ENCODE assay signal across 1 mouse cellular context in the genomic region with DNA sequence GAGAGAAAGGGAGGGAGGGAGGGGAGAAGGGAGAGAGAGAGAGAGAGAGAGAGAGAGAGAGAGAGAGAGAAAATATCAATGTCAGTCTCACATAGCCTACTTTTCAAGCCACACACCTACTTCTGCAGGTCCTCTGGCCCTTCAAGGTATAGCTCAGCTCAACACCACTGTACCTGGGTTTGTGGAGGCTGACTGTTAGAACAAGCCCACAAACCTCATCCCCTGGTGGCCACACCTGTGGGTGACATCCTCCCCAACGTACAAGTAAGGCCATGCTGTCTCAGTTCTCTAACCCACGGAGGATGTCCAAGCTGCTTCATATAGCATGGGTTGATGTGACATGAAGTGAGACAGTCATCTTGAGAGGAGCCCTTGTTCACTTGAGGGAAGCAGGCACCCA.
TF ChIP-seq lines count a peak whose summit lies in the region.

No protein-coding gene starts in this region.

TF ChIP-seq in CH12.LX, 34 proteins besides CTCF, POLR2A, EP300 and RAD21 (continued from another document):
- TF ChIP-seq NELFE (IDR thresholded peaks at IDR 0.05; ENCODE audit: low read depth, low read length): no peak
- TF ChIP-seq MXI1 (IDR thresholded peaks at IDR 0.05; ENCODE audit: low read depth, low read length): no peak
- no peak for TF ChIP-seq E2F4 (IDR thresholded peaks at IDR 0.05; ENCODE audit: insufficient replicate concordance, low read depth, low read length)
- TF ChIP-seq ZC3H11A (IDR thresholded peaks at IDR 0.05; ENCODE audit: low read depth, low read length): no peak
- TF ChIP-seq MAZ (IDR thresholded peaks at IDR 0.05; ENCODE audit: low read depth, low read length): no peak
